Mouse (Mus musculus): ENCODE measurements around the gene S1pr2.

The S1pr2 gene

GRCm38 (mm10) chr9:21000811-21001210 lies 24.2 kb upstream of the S1pr2 start:
- DNase-seq (ENCODE audit: low spot score), result peak; percentile 67

DNA sequence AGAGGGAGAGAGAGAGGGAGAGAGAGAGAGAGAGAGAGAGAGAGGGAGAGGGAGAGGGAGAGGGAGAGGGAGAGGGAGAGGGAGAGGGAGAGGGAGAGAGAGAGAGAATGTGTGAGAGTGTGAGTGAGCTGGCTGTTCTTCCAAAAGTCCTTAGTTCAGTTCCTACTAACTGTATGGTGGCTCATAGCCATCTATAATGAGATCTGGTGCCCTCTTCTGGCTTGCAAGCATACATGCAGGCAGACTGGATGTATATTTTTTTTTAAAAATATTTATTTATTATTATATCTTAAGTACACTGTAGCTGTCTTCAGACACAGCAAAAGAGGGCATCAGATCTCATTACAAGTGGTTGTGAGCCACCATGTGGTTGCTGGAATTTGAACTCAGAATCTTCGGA lies 21.8 kb upstream of the S1pr2 start:
- DNase-seq (ENCODE audit: low spot score), result peak; percentile 26

GRCm38 (mm10) chr9:20997065-20997464 lies 20.5 kb upstream of the S1pr2 start:
- DNase-seq (ENCODE audit: low spot score), result no peak

- no peak for DNase-seq (ENCODE audit: low spot score)
These were observed 18.5 kb upstream of the S1pr2 start for GRCm38 (mm10) chr9:20995069-20995468.

GRCm38 (mm10) chr9:20993165-20993898 lies 16.8 kb upstream of the S1pr2 start:
- no peak for DNase-seq (ENCODE audit: low spot score)

DNA sequence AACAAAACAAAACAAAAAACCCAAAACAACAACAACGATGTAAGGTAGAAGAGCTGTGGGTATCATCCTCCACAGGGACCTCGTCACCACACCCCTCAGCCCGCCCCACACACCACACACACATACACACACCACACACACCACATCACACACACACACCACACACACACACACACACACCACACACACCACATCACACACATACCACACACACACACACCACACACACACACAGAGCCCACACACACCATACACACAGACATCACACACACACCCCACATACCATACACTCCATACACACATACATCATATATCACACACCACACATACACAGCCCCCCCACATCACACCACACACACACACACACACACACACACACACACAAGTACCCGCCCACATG lies 15.0 kb upstream of the S1pr2 start:
- DNase-seq (ENCODE audit: low spot score), result no peak

DNA sequence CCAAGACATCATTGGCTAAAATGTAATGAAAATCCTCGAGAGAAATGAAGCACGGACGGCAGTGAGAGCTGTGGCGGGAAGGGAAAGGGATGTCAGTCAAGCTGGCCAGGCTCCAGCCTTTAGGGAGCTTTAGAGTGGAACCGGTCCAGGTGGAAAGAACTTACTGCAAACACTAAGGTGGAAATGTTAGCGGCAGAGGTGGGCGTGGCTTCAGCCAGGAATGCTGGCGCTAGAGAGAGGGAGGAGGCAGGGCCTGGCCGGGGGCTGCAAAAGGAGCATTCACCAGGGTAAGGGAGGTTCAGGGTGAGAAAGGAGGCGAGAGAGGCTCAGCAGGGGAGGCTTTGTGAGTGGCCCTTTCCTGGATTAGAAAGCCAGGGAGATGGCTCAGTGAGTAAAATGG lies 14.3 kb upstream of the S1pr2 start:
- no peak for DNase-seq (ENCODE audit: low spot score)

DNA sequence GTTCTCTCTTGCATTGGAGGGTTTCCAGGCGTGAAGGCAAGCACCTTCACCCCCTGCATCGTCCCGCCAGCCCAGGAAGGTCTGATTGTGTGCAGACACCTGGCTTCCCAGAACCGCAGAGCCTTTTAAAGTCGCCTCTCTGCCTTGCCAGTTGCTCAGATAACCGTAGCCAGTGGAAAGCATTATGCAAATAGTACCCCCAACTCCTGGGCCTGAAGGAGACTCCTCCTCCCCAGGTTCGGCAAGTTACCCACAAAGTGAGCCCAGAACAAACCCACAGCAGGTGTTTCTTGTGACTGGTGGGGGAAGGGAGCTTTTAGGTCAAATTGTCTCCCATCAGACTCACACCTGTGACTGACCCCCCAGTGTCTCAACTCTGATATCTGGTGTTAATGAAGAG lies 11.4 kb upstream of the S1pr2 start:
- no peak for DNase-seq (ENCODE audit: low spot score)

- DNase-seq (ENCODE audit: low spot score), result no peak
These were observed 10.5 kb upstream of the S1pr2 start for GRCm38 (mm10) chr9:20986952-20987686.

- DNase-seq (ENCODE audit: low spot score), result no peak
These were observed 6.6 kb upstream of the S1pr2 start for GRCm38 (mm10) chr9:20983169-20983568.

DNA sequence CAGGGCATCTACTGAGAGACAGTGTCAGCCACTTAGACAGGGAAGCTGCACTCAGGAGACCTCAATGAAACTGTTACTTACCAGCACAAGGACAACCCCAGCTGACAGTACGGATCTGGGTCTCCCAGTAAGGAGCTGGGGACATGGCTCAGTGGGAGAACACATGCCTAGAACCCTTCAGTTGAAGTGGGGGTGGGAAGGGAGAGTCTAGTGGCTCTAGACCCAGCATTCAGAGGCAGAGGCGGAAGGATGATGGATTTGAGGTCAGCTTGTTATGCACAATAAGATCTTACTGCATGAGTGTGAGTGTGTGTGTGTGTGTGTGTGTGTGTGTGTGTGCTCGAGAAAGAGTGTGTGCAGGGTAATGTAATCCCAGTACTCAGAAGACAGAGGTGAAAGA lies 5.6 kb upstream of the S1pr2 start:
- DNase-seq (ENCODE audit: low spot score), result no peak

DNA sequence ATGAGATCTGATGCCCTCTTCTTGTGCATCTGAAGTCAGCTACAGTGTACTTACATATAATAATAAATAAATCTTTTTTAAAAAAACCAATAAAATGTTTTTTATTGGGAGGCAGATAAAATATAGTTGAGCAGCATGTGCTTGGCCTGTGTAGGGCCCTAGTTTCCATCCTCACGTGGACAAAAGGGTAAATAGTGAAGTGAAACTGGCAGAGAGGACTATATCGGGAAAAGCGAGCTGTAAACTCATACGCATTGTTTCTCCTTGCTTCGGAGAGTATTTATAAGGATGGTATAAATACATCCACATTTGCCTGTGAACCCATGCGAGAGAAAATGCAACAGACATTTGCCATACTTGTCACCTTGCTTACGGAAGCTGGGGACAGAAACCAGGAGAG lies 3.2 kb upstream of the S1pr2 start:
- DNase-seq (ENCODE audit: low spot score), result no peak

GRCm38 (mm10) chr9:20979181-20979580 lies 2.6 kb upstream of the S1pr2 start:
- DNase-seq (ENCODE audit: low spot score), result no peak

- no peak for DNase-seq (ENCODE audit: low spot score)
These were observed 2.0 kb upstream of the S1pr2 start for GRCm38 (mm10) chr9:20978409-20979095.

DNA sequence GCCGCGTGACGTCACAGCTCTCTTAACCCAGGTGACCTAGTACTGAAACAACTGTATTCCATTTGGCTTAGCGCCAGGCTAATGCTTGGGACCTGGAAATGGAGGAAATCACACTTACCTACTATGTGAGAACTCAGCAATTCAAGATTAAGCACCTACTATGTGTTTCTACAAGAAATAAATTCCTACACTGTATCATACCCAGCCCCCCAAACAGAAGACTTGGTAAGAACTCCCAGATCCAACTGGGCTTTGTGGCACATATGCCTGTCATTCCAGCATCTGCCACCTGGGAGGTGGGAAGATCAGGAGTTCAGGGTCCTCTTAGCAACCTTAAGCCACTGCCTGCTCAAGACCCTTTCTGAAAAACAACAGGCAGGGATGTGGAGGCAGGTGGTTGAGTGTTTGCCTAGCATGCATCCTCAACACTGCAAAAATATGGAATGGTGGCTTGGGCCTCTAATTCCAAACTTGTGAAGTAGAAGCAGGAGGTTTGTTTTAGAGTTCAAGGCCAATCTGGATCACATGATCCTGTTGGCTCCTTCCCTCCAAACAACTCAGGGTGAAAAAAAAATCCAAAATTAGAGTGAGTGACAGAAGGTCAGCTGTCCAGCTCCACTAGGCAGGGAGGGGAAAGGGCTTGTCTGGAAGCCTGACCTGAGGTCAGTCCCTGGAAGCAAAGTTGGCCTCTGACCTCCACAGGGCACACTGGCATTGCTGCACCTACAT lies 544 bp upstream of the S1pr2 start:
- no peak for DNase-seq (ENCODE audit: low spot score)

DNA sequence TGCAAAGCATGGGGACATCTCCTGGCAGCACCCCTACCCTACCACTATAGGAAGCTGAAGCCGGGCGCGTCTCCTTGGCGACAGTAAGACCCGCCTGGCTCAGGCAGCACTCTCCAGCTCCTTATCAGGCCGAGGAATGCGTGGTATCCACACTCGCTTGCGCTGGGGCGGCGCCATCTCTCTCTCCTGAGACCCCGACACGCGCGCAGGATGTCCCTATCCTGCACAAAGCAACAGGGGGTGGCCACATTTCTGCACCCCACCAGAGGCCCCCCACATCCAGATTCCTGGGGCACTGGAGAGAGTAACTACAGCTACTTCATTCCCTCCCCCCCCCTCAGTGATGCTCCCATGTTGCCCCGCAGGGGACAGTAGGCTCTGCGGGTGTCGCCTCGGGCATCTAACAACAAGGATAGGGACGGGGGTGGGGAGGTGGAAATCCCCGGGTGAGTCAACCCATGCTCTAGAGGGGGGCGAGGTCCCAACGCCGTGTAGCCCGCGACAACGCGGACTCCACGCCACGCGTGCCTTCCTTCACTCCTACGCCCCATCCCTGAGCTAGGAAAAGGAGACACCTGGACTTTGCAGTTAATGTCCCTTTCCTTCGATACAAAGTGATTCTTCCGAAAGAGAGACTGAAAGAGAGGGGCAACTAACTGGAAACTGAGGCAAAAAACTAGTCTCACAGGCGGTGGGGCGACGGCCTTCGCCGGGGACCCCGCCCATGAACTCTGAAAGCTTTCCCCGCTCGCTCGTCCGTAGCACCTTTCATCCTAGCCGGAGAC lies 958 bp downstream of the S1pr2 start:
- DNase-seq (ENCODE audit: low spot score), result peak; percentile 29

DNA sequence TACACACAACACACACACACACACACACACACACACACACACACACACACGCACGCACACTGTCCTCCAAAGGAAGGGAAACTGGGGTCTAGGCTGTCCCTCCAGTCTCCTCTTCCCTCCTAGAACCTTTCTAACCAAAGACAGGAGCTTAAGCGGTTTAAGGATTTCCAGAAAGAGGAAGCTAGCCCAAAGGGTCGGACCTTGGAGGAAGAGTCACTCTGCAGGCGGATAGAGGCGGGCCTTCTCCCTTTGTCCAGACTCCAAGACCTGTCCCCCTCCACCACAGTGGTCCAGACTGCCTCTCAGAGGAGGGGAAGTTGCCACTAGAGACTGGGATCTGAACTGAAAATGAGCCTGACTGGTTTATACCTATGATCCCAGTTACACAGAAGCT lies 2.9 kb downstream of the S1pr2 start:
- DNase-seq (ENCODE audit: low spot score), result no peak

DNA sequence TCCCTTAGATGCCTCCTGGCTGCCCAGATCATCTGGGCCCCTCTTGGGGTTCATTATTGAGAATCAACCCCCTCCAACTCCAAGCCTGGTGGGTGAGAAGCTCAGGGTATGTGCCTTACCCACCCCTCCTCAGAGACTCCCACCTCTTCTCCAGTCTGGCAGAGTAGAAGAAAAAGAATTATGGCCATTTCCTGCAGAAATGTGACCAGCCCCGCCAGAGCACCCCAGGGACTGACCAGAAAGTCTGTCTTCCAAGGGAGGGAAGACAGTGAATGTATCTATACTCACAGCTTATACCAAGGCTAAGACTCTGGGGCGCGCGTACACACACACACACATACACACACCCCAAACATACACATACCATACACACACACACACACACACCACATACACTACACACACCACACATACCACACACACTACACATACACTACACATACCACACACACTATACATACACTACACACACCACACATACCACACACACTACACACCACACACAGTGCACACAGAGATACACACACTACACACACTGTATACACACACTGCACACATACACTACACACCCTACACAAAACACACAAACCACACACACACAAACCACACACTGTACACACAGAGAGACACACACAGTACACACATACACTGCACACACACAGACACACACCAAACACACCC lies 3.4 kb downstream of the S1pr2 start:
- no peak for DNase-seq (ENCODE audit: low spot score)

DNA sequence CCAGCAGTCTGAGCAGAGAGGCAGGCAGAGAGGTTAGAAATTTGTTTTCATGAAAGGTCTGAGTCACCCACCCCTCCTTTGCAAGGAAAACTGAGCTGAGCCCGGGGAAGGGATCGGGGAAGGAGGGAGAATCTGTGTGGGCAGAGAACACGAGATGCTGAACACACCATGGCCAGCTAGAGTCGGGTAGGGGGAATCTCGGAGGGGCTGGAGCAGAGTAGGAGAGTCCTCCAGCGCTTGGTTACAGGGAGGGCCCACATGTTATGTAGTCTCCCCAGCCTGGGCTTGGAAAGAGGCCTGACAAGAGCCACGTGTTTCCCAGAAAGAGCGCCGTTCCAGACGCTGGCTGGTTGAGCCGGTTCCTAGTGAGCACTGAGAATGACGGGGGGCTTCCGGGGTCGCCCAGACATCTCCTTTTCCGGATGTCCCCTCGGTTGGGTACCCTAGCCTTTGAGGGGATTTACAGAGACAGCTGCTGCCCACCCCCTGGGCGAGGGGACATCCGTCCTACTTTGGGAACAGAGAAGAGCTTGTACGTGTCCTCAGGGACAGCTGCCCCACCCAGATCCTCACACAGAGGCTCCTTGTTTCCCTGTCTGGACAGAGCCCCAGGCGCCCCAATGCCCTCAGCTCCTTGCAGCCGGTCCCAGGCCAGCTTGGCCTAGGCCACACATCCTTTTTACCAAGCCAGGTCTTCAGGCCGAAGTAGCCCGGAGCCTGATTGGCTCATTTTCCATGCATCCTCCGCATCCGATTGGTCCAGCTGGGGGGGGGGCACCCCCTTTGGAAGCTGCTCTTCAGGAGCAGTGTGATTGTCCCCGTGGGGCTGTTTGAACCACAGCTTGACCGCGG lies 4.2 kb downstream of the S1pr2 start:
- peak; percentile 67 for DNase-seq (ENCODE audit: low spot score)

DNA sequence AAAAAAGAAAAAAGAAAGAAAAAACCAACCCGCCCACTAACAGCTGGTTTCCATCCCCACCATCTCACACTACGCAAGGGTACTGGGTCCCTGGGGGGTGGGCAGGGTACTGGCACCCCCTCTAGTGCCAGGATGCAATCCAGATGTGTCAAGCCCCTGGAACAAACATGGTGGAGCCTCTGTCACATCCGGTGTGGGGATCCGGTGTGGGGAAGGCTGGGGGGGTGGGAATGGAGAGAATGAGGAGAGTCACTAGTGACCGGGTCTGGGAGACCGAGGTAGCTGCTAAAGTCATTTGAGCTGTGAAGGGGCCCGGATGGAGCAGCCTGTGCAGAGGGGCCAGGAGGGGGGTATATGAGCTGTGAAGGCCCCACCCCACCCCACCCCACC lies 4.8 kb downstream of the S1pr2 start:
- DNase-seq (ENCODE audit: low spot score), result peak; percentile 34

All from MN1 (cell line).